Mouse (Mus musculus) CD4-positive helper T cell, adult 2 months (primary cell): Measurements from ENCODE around the gene Ckap5.

Experiments
- DNase-seq: peaks from one replicate; pipeline ENCODE4 v3.0.0-alpha.2; 2012; ENCODE audit warnings: low read depth, missing footprints, low spot score

The Ckap5 gene

DNA sequence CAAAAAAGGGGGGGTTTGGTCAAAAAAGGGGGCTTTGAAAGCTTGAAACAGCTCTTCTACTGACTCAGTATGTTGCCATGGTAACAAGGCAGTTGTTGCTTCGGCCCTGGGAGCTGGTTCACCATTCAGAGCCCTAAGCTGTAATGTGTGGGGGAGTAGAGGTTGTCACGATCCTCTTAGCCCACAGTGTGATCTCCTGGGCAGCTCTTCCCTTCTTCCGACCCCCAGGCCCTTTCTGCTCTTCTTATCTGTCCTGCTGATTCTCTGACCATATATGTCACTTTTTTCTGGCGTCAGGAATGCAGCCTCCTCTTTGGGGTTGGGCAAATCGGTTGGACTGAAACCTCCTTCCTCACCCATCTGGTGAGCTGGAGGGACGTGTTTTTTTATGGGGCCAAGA is 126.3 kb downstream of the Ckap5 start:
- no peak for DNase-seq

DNA sequence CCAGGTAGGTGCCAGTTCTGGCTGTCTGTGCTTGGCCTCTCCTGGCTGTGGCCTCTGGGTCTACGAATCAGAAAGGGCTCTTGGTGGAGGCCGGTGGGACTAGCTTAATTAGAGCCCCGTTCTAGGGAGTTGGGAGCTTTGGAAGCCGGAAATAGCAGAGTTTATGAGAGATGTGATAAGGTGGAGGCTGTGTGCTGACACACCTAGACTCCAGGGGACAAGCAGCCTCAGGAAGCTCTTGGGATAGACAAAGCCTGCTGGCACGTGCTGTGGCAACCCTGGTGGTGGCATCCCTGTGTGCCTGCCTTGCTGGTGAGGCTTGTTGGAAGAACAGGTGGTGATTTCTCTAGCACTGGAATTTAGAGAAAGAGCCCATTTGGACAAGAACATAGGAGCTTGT is 128.8 kb downstream of the Ckap5 start:
- DNase-seq, result no peak

DNA sequence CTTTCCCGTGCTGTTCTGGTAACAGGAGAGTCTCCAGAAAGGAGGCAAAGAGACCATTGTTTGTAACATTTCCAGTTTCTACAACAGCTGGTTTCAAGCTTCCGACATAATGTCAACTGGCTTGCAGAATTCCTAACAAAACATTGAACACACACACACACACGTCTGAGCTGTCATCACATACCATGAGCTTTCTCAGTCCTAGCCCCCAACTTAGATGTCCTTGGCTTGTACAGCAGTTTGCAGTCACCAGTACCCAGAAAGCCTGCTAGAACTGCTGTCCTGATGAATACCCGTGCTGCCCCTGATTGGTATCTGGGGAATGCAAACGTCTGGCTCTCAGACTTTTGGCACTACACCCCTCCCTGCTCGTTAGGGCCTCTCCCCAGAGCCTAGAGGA is 129.3 kb downstream of the Ckap5 start:
- DNase-seq, result no peak

DNA sequence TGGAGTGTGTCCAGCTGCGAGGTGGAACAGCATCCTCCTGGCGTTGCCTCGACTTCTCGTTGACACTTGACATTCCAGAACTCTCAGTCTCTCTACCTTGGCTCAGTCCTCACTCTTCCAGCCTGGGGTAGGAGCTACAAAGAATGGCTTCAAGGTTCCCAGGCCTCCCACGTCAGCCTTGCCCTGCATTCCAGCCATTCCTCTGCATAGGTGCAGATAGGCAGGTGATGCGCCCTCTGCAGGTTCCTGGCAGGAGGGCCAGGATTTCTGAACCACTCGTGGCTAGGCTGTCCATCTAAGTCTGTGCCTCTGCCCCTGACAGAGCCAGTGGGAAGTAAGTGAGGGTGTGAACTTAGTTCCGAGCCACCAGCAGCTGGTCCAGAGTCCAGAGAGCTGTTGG is 130.2 kb downstream of the Ckap5 start:
- no peak for DNase-seq

DNA sequence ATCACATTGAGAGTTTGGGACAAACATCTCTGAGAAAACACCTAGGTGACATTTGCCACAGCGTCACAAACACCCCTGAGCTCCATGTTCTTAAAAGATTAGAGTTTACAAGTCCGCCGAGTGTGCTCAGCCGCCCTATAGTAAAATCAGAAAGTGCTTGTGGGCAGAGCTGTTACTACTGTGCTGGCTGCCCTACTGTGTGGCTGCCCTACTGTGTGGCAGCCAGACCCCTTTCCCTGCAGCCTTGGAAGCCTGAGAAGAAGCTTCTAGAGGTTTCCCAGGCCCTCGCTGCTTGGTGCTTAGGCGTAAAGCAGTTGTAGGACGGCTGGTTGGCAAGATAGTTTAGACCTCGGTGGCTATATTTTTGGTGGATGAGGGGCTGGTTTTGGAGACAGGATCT is 133.1 kb downstream of the Ckap5 start:
- DNase-seq, result no peak

DNA sequence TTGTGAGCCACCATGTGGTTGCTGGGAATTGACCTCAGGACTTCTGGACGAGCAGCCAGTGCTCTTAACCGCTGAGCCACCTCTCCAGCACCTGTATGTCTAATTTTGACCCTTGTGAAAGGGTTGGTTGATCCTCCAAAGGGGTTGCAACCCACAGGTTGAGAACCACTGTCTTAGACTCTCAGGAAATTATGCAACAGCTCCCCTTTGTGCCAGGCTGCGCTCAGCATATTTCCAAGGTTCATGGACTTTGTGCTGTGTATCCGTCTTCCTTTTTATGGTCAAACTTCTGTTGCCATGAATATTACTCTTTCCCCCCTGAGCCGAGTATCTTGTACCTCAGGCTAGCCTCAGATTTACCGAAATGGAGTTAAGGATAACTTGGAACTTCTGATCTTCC is 134.4 kb downstream of the Ckap5 start:
- DNase-seq, result no peak

DNA sequence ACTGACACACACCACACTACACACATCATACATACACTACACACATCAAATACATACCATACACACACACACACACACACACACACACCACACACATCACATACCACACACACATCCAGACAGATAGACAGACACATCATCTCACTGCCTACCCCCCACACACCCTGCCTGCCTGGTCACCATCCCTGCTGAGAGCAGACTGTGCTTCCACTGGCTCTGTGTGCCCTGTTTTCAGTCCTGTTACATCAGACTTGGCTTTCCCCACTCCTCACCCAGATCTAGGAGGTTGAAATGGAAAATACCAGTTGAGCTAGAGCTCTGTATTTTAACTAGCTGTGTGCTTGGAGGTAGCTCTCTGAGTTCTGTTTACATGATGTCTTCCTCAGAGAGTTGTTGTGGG is 138.2 kb downstream of the Ckap5 start:
- no peak for DNase-seq

DNA sequence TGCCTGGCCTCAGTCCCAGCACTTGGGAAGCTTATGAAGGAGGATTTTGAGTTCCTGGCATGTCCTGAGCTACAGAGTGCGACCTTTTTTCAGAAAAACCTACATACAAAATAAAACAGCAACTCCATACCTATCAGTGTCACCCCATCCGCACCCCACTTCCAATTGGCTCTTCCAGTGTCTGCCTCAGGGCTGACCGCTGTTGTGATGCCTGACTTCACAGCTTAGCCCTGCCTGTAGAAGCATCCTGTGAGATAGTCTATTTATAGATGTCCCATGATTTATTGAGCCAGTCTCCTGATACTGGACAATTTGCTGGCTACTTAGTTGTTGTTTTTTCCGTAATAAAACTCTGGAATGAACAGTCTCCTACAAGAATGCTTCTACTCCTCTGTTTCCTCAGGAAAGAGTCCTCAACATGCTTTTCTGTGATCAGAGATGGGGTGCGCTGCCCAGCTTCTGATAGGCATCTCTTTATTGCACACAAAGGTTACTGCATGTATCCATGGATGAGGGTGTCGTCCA is 139.9 kb downstream of the Ckap5 start:
- no peak for DNase-seq

DNA sequence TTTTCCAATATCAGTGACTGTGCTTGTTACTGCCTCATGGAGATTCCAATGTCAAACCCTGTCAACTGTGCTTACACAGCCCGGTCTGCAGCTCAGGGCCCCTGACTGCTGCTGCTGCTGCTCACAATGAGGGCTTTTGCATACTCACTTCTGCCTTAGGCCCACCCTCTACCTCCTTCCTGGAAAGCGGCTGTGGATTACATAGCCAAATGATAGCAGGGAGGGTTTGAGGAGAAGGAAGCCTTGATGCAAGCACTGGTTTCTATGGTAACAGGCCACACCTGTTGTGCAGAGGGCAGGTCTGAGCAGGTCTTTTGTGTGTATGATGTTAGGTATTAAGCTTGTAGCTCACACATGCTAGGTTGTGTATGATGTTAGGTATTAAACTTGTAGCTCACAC is 141.2 kb downstream of the Ckap5 start:
- DNase-seq, result no peak

DNA sequence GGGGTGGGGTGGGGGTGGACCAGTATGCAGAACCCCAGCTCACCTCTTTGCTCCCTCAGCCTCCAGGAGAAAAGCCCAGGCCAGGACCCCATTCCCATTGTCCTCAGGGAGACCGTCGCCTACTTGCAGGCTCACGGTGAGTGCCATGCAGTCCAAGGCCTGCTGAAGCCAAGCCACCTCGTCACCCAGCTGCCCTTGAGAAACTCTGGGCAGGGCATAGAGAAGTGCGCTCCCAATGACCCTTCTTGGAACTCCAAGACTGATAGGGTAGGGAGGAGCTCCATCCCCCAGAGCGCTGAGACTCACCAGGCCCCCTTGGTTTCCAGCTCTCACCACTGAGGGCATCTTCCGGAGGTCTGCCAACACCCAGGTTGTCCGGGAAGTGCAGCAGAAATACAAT is 142.8 kb downstream of the Ckap5 start:
- DNase-seq, result no peak

DNA sequence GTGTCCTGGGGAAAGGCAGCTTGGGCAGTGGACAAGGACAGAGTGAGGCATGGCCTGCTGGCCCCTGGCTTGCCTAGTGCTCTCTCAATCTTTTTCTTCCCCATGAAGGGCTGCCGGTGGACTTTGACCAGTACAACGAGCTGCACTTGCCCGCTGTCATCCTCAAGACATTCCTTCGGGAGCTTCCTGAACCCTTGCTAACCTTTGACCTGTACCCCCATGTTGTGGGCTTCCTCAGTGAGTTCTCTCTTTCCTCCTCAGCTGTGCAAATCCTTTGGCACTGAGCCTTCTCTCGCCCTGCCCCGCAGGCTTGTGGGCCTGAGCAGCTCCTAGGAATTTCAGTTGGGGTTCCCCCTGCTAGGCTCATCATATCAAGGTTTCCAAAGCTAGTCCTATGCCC is 143.5 kb downstream of the Ckap5 start:
- no peak for DNase-seq
